Mouse (Mus musculus) heart, postnatal 0 days (tissue): Measurements from ENCODE around the gene Ppox. TPM values are rescaled to one million over a fixed set of nuclear protein-coding genes. Genes with fewer than 3 reads are reported as not detected.
A peak's percentile ranks its signal among the peaks of the same experiment; 100 is the strongest.

Experiments
- ATAC-seq: fragments of 200-750 bp; cut with Nextera tagmentation; 2 replicates; pipeline ENCODE4 v1.8.0; 2017; ENCODE audit warnings: low read depth, moderate number of reproducible peaks, moderate library complexity; ENCODE audit not compliant: insufficient read depth
- DNase-seq: peaks from one replicate; pipeline ENCODE4 v3.0.0-alpha.2; 2016; ENCODE audit warnings: low spot score
- H3K27ac ChIP-seq: fragments of 300-500 bp; sonication (generic); 2 replicates; pipeline ENCODE4 v1.5.1; 2014; ENCODE audit warnings: low read depth, mild to moderate bottlenecking
- H3K27me3 ChIP-seq: fragments of 300-500 bp; sonication (generic); 2 replicates; pipeline ENCODE4 v1.6.1; 2014; ENCODE audit warnings: low read length, mixed read lengths; ENCODE audit not compliant: control insufficient read depth, insufficient read depth
- H3K36me3 ChIP-seq: fragments of 300-500 bp; sonication (generic); replicated peaks from 2 replicates; pipeline ENCODE4 v1.6.1; 2014; ENCODE audit warnings: low read length, mixed read lengths; ENCODE audit not compliant: control insufficient read depth, insufficient read depth
- H3K4me1 ChIP-seq: fragments of 300-500 bp; sonication (generic); 2 replicates; pipeline ENCODE4 v1.6.1; 2014; ENCODE audit warnings: antibody characterized with exemption; ENCODE audit not compliant: control insufficient read depth, insufficient read depth
- H3K4me2 ChIP-seq: fragments of 300-500 bp; sonication (generic); 2 replicates; pipeline ENCODE4 v1.6.1; 2014; ENCODE audit warnings: low read depth, mild to moderate bottlenecking, low read length, moderate library complexity
- H3K4me3 ChIP-seq: fragments of 300-500 bp; sonication (generic); 2 replicates; pipeline ENCODE4 v1.5.1; 2014; ENCODE audit warnings: low read depth, low read length
- H3K9ac ChIP-seq: fragments of 300-500 bp; sonication (generic); replicated peaks from 2 replicates; pipeline ENCODE4 v1.6.1; 2014; ENCODE audit warnings: low read depth, low read length, mixed read lengths
- H3K9me3 ChIP-seq: fragments of 300-500 bp; sonication (generic); replicated peaks from 2 replicates; pipeline ENCODE4 v1.6.1; 2016; ENCODE audit warnings: low read length; ENCODE audit not compliant: control insufficient read depth
- CTCF ChIP-seq: IDR thresholded peaks from 2 replicates; pipeline ENCODE4 v1.5.1; 2016; ENCODE audit warnings: antibody characterized with exemption, control low read depth, low read depth
- EP300 ChIP-seq: IDR thresholded peaks from 2 replicates; pipeline ENCODE4 v1.6.1; 2016; ENCODE audit warnings: antibody characterized with exemption, low read depth
- WGBS: fragments of 180-500 bp; shearing (Covaris S2); extraction: QIAGEN DNeasy Blood & Tissue Kit; methylation state at CpG from one replicate; pipeline ENCODE4 v1.1.7; 2014; 5-methylcytosine and 5-hydroxymethylcytosine counted together
- polyA plus RNA-seq: library from polyadenylated mRNA; unstranded; fragments of >200 nt; fragmentation: Nextera tagmentation; extraction: Ambion mirVana; gene quantifications from 2 replicates; pipeline ENCODE4 v1.2.1, GENCODE M21; 2015
- total RNA-seq: library from RNA; depleted of rRNA; stranded (reverse); fragments of >200 nt; gene quantifications from 2 replicates; pipeline ENCODE4 v1.2.3, GENCODE M21; 2014; ENCODE audit warnings: low replicate concordance

The Ppox gene
- total and polyA plus RNA-seq, 2 experiments from 2014 or later, result 24.6 to 52.4 TPM

DNA sequence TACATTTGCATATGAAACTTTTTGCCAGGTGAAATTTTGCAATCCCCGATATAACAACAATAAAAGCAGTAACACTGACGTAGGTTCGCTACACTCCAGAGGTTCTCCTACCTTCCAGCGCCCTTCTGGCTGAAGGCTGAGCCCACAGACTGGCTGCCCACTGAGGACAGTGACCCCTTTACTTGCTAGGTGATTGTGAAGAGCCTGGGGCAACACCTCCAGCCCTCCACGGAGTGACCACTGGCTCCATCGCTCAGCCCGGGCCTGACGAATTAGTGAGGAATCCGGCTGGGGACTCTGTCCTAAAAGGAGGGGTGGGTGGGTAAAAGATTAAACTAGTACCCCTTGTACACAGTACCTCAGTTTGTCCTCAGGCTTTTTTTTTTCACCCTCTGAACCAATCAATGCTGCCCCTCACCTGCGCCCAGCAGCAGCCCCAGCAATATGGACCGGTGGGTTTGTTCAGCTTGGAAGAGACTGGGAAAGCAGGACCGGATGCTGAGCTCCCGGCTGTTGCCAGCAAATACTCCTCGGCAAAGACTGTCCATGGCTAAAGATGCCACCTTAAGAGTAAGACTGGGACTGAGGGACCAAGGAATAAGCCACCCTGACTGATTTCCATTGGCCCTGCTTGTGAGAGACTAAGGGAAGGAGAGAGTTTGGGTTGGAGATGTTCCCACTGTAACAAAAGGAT lies 1.8 kb downstream of the Ppox start:
- TF ChIP-seq CTCF (no peak), EP300 (no peak)
- DNase-seq (no peak), ATAC-seq (no peak)
- whole genome bisulfite sequencing, result 82% methylated on average over 14 of the region's 14 CpGs
- Histone ChIP-seq H3K4me2 (no peak overlapping the region), H3K4me3 (no peak overlapping the region), H3K9ac (0 out of 2 replicates have a peak overlapping the region, but pooled peaks have one; percentile 69), H3K36me3 (peaks cover 51% of the 10 kb centered on the region), H3K27me3 (no peaks in the 10 kb centered on the region), H3K4me1 (peaks cover 7% of the 10 kb centered on the region), H3K9me3 (no peaks in the 10 kb centered on the region), H3K27ac (no peak overlapping the region)

DNA sequence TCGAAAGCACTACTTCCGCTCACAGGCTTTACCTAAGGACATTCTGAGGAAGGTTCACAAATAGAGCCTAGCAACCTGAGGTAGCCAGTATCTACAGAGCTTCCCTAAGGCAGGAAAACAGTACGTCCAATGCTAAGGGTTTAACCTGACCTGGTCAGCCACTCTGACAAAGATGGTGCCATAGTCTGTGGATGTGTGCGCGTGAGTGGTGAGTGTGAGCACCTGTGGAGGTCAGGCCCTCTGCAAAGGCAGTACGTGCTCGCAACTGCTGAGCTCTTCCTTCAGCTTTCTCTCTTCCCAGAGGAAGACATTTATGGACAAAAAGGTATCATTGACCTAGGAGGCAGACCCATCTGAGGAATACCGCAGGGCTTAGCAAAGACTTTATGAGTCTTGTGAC lies 2.5 kb downstream of the Ppox start:
- ATAC-seq (no peak), DNase-seq (no peak)
- Histone ChIP-seq H3K9ac (no peak overlapping the region), H3K27ac (no peak overlapping the region), H3K9me3 (no peaks in the 10 kb centered on the region), H3K4me2 (no peak overlapping the region), H3K27me3 (no peaks in the 10 kb centered on the region), H3K4me3 (no peak overlapping the region), H3K36me3 (peaks cover 59% of the 10 kb centered on the region), H3K4me1 (peaks cover 7% of the 10 kb centered on the region)
- TF ChIP-seq EP300 (no peak), CTCF (no peak)
- 92% methylated on average over 8 of the region's 8 CpGs for WGBS

DNA sequence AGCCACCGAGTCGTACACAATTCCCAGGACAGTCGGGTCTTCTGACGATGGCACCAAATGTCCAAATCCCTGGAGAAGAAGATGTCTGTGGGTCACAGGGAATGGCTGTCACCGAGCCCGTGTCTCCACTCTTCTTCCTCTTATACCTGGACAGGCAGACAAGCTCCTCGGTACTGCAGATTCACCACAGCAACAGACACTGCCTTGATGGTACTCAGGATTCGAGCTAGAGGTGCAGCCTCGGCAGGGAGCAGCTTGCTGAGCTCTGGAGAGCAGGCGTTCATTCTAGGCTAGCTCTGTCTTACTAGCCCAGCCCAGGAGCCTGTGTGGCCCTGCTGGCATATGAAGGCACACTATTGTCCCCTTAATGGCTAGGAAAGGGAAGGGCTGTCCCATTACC lies 3.2 kb downstream of the Ppox start:
- Histone ChIP-seq H3K9me3 (no peaks in the 10 kb centered on the region), H3K4me1 (peaks cover 7% of the 10 kb centered on the region), H3K4me3 (no peak overlapping the region), H3K4me2 (no peak overlapping the region), H3K27ac (no peak overlapping the region), H3K27me3 (no peaks in the 10 kb centered on the region), H3K36me3 (peaks cover 63% of the 10 kb centered on the region), H3K9ac (no peak overlapping the region)
- no peak for DNase-seq
- no peak for TF ChIP-seq CTCF
- TF ChIP-seq EP300, result no peak
- ATAC-seq, result no peak
- 79% methylated on average over 10 of the region's 10 CpGs for WGBS

DNA sequence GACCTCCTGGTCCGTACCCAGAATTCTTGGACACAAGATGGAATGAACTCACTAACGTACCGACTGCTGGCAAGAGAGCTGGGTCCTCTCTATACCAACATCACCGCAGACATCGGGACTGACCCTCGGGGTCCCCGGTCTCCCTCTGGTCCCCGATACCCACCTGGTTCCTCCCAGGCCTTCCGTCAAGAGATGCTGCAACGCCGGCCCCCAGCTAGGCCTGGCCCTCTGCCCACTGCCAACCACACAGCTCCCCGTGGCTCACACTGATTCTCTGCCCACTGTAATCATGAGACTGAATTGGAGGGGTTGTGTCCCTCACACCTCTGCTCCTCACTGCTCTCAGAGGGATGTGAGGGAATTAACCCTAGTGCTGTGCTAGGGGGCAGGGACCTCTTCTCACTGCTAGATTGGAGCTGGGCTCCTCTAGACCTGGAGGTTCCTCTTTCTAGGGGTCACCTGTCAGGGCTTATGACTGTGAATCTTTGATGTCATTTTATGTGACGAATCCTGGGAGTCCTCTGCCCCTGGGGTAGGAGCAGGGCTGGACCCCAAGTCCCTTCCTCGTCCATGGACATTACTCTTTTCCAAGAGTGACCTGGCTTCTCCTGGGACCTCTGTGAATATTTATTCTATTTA lies 4.8 kb downstream of the Ppox start:
- H3K9ac ChIP-seq, result no peak overlapping the region
- no peak overlapping the region for H3K4me2 ChIP-seq
- H3K27me3 ChIP-seq, result no peaks in the 10 kb centered on the region
- ATAC-seq (no peak), DNase-seq (no peak)
- 84% methylated on average over 14 of the region's 14 CpGs for WGBS
- H3K36me3 ChIP-seq, result peaks cover 64% of the 10 kb centered on the region
- H3K27ac ChIP-seq, result no peak overlapping the region
- no peak overlapping the region for H3K4me3 ChIP-seq
- H3K4me1 ChIP-seq, result peaks cover 8% of the 10 kb centered on the region
- H3K9me3 ChIP-seq, result no peaks in the 10 kb centered on the region
- TF ChIP-seq EP300 (no peak), CTCF (no peak)

DNA sequence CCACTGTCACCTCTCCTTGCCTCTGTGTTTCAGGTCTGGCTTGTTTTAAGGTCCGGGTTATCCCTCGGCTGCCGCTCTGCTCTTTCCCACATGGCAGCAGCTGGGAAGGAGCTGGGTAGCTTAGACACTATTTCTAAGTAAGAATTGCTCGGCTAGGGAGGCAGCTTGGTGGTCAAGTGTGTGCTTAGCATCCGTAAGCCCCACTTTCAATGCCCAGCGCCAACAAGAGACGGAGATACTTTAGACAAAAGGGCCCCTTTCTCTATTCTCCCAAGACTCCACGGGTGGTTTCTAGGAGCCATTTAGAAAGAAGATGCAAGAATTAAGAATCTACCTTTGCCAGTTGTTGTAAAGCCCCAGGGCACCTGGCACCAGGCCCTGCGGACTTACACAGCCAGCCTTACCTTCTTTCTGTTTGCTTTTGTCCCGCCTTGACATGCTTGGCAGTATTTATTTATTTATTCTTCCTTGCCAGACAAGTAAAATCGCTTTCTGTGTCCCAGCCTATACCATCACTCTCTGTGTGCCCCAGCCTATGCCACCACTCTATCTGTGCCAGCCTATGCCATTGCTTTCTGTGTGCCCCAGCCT lies 5.7 kb downstream of the Ppox start:
- Histone ChIP-seq H3K4me3 (no peak overlapping the region), H3K27ac (no peak overlapping the region), H3K4me2 (no peak overlapping the region), H3K4me1 (peaks cover 12% of the 10 kb centered on the region), H3K36me3 (peaks cover 64% of the 10 kb centered on the region), H3K27me3 (no peaks in the 10 kb centered on the region), H3K9me3 (no peaks in the 10 kb centered on the region), H3K9ac (no peak overlapping the region)
- ATAC-seq (no peak), DNase-seq (no peak)
- TF ChIP-seq EP300 (no peak), CTCF (no peak)
- WGBS, result 86% methylated on average over 11 of the region's 11 CpGs
